Mouse (Mus musculus) cerebellum, postnatal 4 days (tissue): ENCODE measurements around the gene Irf2.

Experiments used
- DNase-seq, 2 experiments: peaks; one replicate each; pipeline ENCODE4 v3.0.0; 2022; ENCODE audit warnings: low spot score in 2 of 2, mixed read lengths in 1 of 2

Gene Irf2

GRCm38 (mm10) chr8:46757613-46758012, 18.1 kb downstream of the Irf2 start:
- DNase-seq, result no peak

- no peak for DNase-seq
Measured at GRCm38 (mm10) chr8:46758131-46758530, 18.6 kb downstream of the Irf2 start.

GRCm38 (mm10) chr8:46758676-46759075, 19.1 kb downstream of the Irf2 start:
- DNase-seq, result no peak

- DNase-seq, result no peak
Measured at GRCm38 (mm10) chr8:46759562-46759961, 20.0 kb downstream of the Irf2 start.

- DNase-seq, result no peak
Measured at GRCm38 (mm10) chr8:46760701-46761100, 21.2 kb downstream of the Irf2 start.

GRCm38 (mm10) chr8:46761454-46761853, 21.9 kb downstream of the Irf2 start:
- no peak for DNase-seq

- DNase-seq, result no peak
Measured at GRCm38 (mm10) chr8:46769408-46770180, 30.1 kb downstream of the Irf2 start.

- no peak for DNase-seq
Measured at GRCm38 (mm10) chr8:46770905-46771516, 31.5 kb downstream of the Irf2 start.

GRCm38 (mm10) chr8:46772801-46773200, 33.3 kb downstream of the Irf2 start:
- no peak for DNase-seq

- no peak for DNase-seq
Measured at GRCm38 (mm10) chr8:46777760-46778460, 38.4 kb downstream of the Irf2 start.

- no peak for DNase-seq
Measured at GRCm38 (mm10) chr8:46781067-46781657, 41.6 kb downstream of the Irf2 start.

GRCm38 (mm10) chr8:46782254-46782653, 42.7 kb downstream of the Irf2 start:
- no peak for DNase-seq

- no peak for DNase-seq
Measured at GRCm38 (mm10) chr8:46785070-46785469, 45.5 kb downstream of the Irf2 start.

GRCm38 (mm10) chr8:46785926-46786325, 46.4 kb downstream of the Irf2 start:
- DNase-seq, result no peak

GRCm38 (mm10) chr8:46789091-46789881, 49.8 kb downstream of the Irf2 start:
- DNase-seq, result no peak

GRCm38 (mm10) chr8:46791664-46792371, 52.3 kb downstream of the Irf2 start:
- no peak for DNase-seq

- DNase-seq, result no peak
Measured at GRCm38 (mm10) chr8:46792653-46793052, 53.1 kb downstream of the Irf2 start.

GRCm38 (mm10) chr8:46793248-46793647, 53.7 kb downstream of the Irf2 start:
- no peak for DNase-seq

- no peak for DNase-seq
Measured at GRCm38 (mm10) chr8:46794317-46794716, 54.8 kb downstream of the Irf2 start.

GRCm38 (mm10) chr8:46799212-46799611, 59.7 kb downstream of the Irf2 start:
- DNase-seq, result no peak

- DNase-seq, result no peak
Measured at GRCm38 (mm10) chr8:46799706-46800105, 60.2 kb downstream of the Irf2 start.
